In the genomic region with DNA sequence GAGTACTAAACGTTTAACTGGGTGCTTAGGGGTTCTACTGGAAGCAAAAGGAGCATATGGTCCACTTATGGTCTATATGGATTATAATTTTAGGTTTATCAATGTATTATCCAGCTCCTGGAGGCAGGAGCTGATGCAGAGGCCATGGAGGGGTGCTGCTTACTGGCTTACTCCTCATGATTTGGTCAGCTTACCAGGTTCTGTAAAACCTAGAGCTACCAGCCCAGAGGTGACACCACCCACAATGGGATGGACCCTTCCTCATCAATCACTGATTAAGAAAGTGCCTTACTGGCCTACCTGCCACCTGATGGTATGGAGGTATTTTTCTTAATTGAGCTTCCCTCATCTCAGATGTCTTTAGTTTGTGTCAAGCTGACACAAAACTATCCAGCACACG, we compare ENCODE assay signal across 6 mouse cellular contexts.
DNase-seq lines count a peak whose midpoint lies in the region; ATAC-seq and TF ChIP-seq lines count a peak whose summit lies in the region.
"Not testable (repeated sequence)": the region's sequence is repeated elsewhere in the genome, so short reads cannot be mapped to it uniquely, and the experiment has no call there.

No protein-coding gene starts in this region.

- not testable (repeated sequence) for H3K9ac ChIP-seq in heart, embryonic 13.5 days; hindbrain, embryonic 15.5 days; hindbrain, postnatal 0 days (replicated peaks; ENCODE audit: low read length); lung, embryonic 14.5 days; midbrain, embryonic 16.5 days (ENCODE audit: low read depth, low read length); neural tube, embryonic 15.5 days (replicated peaks)

- H3K36me3 ChIP-seq in heart, embryonic 13.5 days; hindbrain, embryonic 15.5 days; hindbrain, postnatal 0 days (ENCODE audit: insufficient read depth, low read length); lung, embryonic 14.5 days (ENCODE audit: insufficient read depth); midbrain, embryonic 16.5 days (ENCODE audit: control insufficient read depth, insufficient read depth, low read length); neural tube, embryonic 15.5 days: not testable (repeated sequence)

- not testable (repeated sequence) for DNase-seq in hindbrain, postnatal 0 days (ENCODE audit: low spot score); lung, embryonic 14.5 days

- peak overlapping the region; percentile 72 for H3K4me2 ChIP-seq in heart, embryonic 13.5 days
- not testable (repeated sequence) for H3K4me2 ChIP-seq in hindbrain, embryonic 15.5 days; hindbrain, postnatal 0 days (ENCODE audit: low read depth, low read length); lung, embryonic 14.5 days; midbrain, embryonic 16.5 days (ENCODE audit: low read length)
- H3K4me2 ChIP-seq in neural tube, embryonic 15.5 days, result peak overlapping the region; percentile 68

- TF ChIP-seq CTCF in hindbrain, postnatal 0 days (IDR thresholded peaks at IDR 0.05; ENCODE audit: low read depth); lung, embryonic 14.5 days (IDR thresholded peaks at IDR 0.05; ENCODE audit: low read depth): not testable (repeated sequence)

- not testable (repeated sequence) for H3K27ac ChIP-seq in heart, embryonic 13.5 days (replicated peaks); hindbrain, embryonic 15.5 days (replicated peaks); hindbrain, postnatal 0 days; lung, embryonic 14.5 days (ENCODE audit: low read depth); midbrain, embryonic 16.5 days (ENCODE audit: low read length); neural tube, embryonic 15.5 days (replicated peaks)

- not testable (repeated sequence) for ATAC-seq in heart, embryonic 13.5 days (ENCODE audit: extremely low read depth, insufficient number of reproducible peaks, low FRiP score, low TSS enrichment); neural tube, embryonic 15.5 days (ENCODE audit: low FRiP score)
- 0 out of 2 replicates have a peak, but pooled peaks have one; percentile 42 for ATAC-seq in hindbrain, embryonic 15.5 days (ENCODE audit: low FRiP score, low read depth)
- 0 out of 2 replicates have a peak, but pooled peaks have one; percentile 2 for ATAC-seq in hindbrain, postnatal 0 days
- ATAC-seq in lung, embryonic 14.5 days (ENCODE audit: insufficient read depth), result peak; percentile 17; the same call in 1 of the 2 replicates
- 0 out of 2 replicates have a peak, but pooled peaks have one; percentile 45 for ATAC-seq in midbrain, embryonic 16.5 days

- not testable (repeated sequence) for H3K9me3 ChIP-seq in heart, embryonic 13.5 days; hindbrain, embryonic 15.5 days; hindbrain, postnatal 0 days (ENCODE audit: low read length); lung, embryonic 14.5 days (ENCODE audit: low read depth, low read length); midbrain, embryonic 16.5 days (replicated peaks; ENCODE audit: control insufficient read depth, low read length, poor library complexity, severe bottlenecking); neural tube, embryonic 15.5 days (replicated peaks)

- not testable (repeated sequence) for H3K4me1 ChIP-seq in heart, embryonic 13.5 days; hindbrain, embryonic 15.5 days (replicated peaks); hindbrain, postnatal 0 days (ENCODE audit: insufficient read depth, low read length); lung, embryonic 14.5 days (ENCODE audit: insufficient read depth); midbrain, embryonic 16.5 days (ENCODE audit: control insufficient read depth, insufficient read depth, low read length); neural tube, embryonic 15.5 days

- not testable (repeated sequence) for H3K4me3 ChIP-seq in heart, embryonic 13.5 days; hindbrain, embryonic 15.5 days; hindbrain, postnatal 0 days (ENCODE audit: low read length); lung, embryonic 14.5 days (ENCODE audit: low read depth, low read length); midbrain, embryonic 16.5 days (ENCODE audit: low read depth, low read length); neural tube, embryonic 15.5 days (replicated peaks)

- H3K27me3 ChIP-seq in heart, embryonic 13.5 days (replicated peaks); hindbrain, embryonic 15.5 days; hindbrain, postnatal 0 days (ENCODE audit: insufficient read depth, low read length); lung, embryonic 14.5 days (ENCODE audit: insufficient read depth, low read length); midbrain, embryonic 16.5 days (ENCODE audit: control insufficient read depth, insufficient read depth, low read depth, low read length); neural tube, embryonic 15.5 days (replicated peaks): not testable (repeated sequence)

- 49% methylated on average over 2 of the region's 2 CpGs for WGBS in heart, embryonic 13.5 days
- WGBS in hindbrain, embryonic 15.5 days, result 58% methylated on average over 2 of the region's 2 CpGs
- WGBS in hindbrain, postnatal 0 days, result 57% methylated on average over 2 of the region's 2 CpGs
- 47% methylated on average over 2 of the region's 2 CpGs for WGBS in lung, embryonic 14.5 days
- WGBS in midbrain, embryonic 16.5 days, result 56% methylated on average over 2 of the region's 2 CpGs
- WGBS in neural tube, embryonic 15.5 days, result 52% methylated on average over 2 of the region's 2 CpGs
